Mouse (Mus musculus) thymus, postnatal 36 days (tissue): ENCODE data around the gene Rasgrp3.

Experiments
- DNase-seq, 2 experiments: peaks; one replicate each; pipeline ENCODE4 v3.0.0; 2022; ENCODE audit warnings: mixed read lengths in 2 of 2

Gene Rasgrp3

DNA sequence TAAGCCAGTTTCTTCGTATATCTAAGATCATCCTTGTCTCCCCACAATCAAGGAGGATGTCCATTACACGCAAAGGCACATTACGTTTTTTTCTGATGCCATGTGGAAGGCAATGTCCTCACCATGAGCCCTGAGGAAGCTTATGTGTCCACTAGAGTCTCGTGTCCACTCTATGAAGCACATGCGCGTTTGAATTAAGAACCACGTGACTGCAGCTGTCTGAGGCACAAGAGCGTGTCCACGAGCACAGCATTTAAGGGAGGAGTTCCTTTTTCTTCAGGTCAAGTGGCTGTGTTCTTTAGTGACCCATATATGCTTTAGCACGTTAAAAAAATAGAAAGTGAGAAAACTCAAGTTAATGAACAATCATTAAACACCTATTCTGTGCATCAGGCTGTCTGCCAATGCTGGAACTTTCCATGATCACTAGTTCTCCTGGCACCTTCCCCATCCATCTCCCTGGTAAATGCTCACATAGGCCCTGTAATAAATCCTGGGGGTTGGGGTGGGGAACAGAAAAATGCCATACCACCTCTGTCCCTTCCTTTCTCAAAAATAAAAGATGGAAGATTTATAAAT is 70.5 kb downstream of the Rasgrp3 start:
- no peak for DNase-seq

GRCm38 (mm10) chr17:75506708-75507641 is 71.3 kb downstream of the Rasgrp3 start:
- no peak for DNase-seq

DNA sequence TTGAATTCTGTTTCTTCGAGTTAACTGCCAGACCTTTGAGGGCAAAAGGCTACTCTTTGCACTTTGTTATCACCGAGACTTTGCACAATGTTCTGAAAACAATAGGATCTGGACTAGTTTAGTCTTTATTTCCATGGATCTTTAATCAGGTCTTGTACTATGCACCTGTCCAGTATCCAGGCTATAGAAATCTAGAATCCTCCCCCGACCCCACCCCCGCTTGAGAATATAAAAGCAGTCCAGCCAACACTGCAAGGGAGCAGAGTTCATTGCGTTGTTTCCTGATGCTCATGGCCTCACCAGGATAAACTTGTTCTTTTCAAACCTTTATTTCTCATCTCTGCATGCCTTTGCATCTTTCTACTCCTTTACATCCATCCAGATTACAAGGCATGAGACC is 73.6 kb downstream of the Rasgrp3 start:
- no peak for DNase-seq

- DNase-seq = no peak
Observed at GRCm38 (mm10) chr17:75516591-75516990, 80.9 kb downstream of the Rasgrp3 start.

DNA sequence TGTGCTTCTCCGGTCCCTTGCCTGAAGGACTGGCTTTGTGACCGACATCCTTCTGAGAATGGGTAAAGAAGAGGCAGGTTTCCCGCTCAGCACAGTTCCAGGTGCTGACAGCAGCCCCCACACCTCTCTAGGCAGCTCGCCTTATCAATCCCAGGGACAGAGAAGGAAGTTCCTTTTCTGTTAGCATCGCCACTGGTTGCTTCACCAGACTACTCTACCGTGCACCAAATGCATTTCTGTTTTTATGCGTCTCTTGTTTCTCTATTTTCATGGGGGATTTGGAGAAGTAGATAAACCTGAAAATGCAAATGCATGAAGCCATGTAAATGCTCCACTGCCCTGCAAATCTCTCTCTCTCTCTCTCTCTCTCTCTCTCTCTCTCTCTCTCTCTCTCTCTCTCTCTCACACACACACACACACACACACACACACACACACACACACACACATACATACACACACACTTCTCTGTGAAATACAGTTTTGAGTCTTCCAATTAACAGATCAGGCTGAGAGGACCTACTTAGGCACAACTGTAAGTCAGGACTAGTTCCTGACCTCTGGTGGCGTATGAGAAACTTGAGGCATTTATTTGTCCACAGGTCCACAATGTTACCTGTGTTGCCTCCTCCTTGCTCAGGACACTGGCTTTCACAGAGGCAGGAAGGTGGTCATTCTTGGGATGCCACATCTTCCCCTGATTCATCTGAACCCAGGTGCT is 82.6 kb downstream of the Rasgrp3 start:
- DNase-seq = no peak

DNA sequence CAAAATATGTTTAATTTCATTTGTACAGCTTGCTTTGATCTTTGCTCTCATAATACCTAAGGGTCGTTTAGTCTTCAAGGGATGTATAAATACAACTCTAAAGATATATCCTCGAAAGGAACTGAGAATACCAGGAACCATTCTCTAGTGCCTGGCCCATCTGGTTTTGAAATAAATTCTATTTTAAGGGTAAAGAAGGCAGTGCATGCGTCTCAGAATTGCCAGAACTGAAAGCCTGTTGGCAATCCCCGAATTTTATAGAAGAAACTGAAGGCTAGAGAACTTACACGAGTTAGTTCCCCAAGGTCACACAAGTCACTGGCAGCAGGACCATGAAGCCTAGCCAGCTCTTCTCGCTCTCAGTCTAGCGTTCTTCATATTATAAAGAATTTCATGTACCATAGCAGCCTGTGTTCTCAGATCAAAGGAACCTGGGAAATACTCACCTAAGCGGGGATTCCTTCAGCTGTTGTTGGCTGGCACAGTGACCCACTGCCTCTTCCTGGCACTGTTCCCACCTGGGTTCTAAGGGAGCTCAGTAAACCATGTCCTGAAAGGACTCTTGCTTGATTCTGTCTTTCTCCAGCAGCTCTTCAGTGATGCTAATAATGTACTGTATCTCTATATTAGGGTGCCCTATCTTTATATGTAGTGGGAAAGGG is 83.7 kb downstream of the Rasgrp3 start:
- no peak for DNase-seq

DNA sequence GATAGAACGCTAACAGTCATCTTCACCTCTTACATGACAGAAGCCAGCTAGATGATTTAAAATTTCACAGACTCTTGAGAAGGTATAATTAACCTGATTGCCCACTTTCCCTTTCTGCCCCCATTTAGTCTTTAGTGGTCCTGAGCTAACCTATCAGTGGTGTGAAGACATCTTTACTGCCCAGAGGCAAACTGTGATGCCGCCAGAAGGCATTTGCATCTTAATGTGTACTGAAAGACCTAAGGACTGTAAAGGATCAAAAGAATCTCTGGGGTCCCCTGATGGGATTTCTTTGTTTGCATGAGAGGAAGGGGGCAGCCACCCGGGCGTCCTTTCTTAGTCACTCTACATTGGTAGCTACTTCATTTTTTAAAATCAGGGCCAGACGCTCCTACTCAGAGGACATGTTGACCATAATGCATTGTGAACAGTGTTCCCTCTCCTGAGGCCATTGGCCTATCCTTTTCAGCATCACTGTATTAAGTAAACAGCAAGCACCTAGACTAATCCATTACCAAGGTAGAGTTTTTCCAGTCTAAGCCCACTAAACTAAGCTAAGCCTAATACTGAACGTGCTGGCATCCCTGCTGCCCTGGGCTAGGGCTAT is 85.6 kb downstream of the Rasgrp3 start:
- no peak for DNase-seq

GRCm38 (mm10) chr17:75522347-75523065 is 86.8 kb downstream of the Rasgrp3 start:
- no peak for DNase-seq

- DNase-seq = no peak
Observed at GRCm38 (mm10) chr17:75523812-75524211, 88.1 kb downstream of the Rasgrp3 start.

DNA sequence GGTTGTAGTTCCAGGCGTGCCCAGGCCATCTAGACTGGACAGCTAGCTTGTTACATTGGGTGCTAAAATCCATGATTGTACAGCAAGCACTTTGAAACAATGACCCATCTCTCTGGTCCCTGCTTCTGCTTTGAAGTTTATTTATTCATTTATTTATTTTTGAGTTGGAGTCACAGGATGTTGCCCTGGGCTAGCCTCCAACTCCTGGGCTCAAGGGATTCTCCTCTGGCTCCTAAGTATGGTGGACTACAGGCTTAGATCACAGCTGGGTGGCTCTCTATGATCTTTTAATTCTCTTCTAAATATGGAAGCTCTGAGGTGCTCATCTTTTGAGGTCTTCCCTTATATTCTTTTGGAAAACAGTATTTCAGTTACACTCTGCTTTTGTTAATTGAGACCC is 90.7 kb downstream of the Rasgrp3 start:
- no peak for DNase-seq

DNA sequence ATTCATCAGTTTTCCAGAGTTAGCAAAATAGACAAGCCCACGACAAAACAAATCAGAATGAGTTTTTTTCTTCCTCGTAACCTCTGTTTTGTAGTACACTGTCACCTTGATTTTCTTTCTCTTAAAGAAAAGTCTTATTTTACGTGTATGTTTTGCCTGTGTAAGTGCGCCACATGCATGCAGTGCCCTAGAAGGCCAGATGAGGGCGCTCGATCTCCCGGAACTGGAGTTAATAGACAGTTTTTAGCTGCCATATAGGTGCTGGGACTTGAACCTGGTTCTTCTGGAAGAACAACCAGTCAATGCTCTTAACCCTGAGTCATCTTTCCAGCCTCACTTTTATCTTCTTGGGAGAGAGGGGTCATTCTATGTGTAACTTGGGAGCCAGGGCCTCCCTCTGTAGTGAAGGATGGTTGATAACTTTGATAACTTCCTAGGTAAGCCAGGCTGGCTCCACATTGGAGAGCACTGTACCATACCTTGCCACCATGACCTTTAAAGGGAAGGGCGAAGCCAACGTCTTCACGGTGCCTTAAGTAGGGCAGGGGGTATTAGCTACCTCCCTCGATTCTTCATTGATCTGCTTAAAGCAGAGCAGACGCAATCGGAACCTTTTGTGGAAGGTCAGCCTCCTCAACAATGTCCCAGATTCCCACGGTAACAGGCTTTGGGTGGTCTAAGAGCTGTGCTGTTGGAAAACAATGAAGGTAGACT is 93.7 kb downstream of the Rasgrp3 start:
- DNase-seq = no peak

GRCm38 (mm10) chr17:75532469-75532986 is 96.8 kb downstream of the Rasgrp3 start:
- no peak for DNase-seq

DNA sequence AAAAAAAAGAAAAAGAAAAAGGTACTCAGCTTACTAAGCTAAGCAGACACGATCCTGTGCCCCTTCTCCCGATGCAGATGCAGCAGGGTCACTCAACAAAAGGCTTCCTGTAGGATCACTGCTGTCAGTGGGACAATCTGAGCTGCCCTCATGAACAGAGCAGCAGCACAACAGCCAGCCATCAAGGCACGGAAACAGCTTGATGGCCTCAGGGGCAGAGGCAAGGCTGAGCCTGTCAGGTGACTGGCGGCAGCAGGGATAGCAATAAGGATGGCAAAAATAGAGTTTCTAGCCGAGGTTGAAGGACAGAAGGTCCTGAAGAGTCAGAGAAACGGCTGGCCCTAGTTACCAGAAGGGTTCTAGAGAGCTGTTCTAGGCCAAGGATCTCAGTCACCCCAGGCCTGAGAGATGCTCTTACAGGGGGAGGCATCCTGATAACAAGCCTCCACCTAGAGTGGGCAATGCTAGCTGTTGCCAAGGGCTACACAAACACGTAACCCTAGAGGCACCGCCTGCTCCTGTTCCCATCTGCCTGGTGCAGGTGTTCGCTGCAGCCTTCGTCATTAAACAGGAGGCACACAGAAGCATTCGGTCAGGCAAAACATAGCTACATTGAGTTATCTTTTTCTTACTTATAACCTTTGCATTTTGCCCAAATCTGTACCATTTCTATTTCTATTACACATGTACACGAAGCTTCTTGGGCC is 98.8 kb downstream of the Rasgrp3 start:
- no peak for DNase-seq

- no peak for DNase-seq
Observed at GRCm38 (mm10) chr17:75535612-75536011, 99.9 kb downstream of the Rasgrp3 start.

GRCm38 (mm10) chr17:75536396-75537049 is 100.8 kb downstream of the Rasgrp3 start:
- DNase-seq = no peak

DNA sequence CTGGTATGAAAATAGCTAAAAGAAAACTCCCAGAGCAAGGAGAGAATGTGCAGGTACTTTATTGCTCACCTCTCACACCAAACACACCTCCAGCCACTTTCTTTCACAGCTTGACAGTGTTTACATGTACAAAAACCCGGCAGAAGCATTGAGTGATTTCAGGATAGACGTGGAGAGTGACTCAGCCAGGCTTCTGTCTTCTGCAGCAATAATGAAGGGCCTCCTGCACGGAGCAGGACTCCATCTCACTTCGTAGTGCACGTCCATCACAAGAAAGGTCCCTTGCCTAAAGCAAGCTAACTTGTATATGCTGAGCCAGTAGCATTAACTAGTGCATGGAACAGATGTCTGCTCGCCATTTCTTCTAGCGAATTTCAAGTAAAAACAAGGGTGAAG is 101.4 kb downstream of the Rasgrp3 start:
- no peak for DNase-seq

- no peak for DNase-seq
Observed at GRCm38 (mm10) chr17:75538431-75538830, 102.7 kb downstream of the Rasgrp3 start.

DNA sequence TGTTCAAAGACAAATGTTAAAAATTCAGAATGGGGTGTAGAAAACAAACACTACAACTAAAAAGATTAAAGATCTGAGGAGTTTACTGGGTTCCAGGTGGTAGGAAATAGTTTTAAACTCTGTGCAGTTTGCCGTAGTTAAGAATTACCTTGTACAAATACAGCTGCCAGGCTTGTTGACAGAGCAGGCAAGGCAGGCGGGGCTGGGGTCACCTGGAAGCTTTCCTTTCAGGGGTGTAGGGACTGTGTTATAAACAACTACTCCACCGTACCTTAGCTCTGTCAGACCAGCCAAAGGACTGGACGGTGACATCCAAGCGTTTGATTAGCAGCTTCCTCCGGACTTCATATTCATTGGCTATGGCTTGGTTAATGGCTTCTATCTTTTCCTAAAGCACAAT is 103.4 kb downstream of the Rasgrp3 start:
- DNase-seq = no peak

DNA sequence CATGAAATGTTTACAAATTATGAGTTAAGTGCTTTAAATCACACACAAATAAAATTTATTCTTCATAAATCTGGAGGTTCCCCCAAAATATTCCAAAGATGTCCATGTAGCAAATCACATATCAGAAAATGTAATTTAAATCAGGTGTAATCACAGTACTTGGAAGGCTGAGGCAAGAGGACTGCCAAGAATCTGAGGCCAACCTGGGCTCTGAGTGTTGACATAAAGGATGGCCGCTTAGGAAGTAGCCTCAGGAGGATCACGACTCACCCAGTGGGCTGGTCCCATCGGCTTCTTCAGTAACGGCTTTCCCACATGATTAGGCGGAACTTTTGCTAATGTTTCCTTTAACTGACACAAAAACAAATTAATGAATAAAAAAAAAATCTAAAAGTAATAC is 104.1 kb downstream of the Rasgrp3 start:
- DNase-seq = no peak

GRCm38 (mm10) chr17:75543434-75543833 is 107.7 kb downstream of the Rasgrp3 start:
- DNase-seq = no peak
